Mouse (Mus musculus): ENCODE measurements around the gene Mfrp.

Mfrp gene

DNA sequence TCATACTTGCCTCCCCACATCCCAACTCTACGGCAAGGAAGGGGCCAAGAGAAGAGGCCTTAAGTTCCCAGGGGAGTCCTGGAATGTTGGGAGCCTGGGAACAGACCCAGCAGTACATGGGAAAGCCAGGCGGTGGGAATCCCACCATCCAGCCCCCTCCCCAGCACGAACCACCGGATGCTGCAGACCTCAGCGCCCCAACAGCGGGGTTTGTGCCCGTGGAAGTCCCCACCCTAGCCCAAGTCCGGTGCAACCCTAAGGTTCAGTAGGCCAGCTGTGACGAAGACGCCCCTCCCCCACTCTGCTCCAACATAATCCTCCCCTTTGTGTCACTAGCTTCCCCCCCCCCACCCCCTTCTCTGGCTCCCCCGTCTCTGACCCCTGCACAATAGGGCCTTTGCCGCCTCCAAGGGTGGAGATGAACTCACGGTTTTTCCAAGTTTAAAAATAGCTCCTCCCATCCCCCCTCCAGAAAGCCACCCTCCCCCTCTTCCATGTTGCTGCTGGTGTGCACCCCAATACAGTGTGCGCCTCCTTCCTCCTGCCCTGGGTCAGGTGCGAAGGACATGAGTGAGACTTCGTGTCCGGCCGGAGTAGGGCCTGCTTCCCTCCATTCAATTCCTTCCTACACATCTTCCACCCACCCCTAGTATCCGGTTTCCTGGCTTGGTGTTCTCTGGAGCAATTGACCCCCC is 29.2 kb downstream of the Mfrp start:
- no peak for DNase-seq (ENCODE audit: low read depth)

DNA sequence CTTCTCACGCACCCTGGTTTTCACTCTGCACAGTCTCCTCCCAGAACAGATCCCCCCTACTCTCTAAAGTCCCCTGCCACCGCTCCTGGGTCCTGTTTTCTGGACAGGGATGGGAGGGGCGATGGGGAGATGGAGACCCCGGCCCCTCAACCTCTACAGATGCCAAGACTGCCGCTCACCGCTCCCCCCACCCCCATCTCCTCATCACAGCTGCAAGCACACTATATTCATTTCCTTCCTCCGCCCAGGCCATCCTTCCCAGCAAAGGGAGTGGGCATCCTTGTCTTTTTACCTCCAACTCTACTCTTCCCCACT is 29.7 kb downstream of the Mfrp start:
- no peak for DNase-seq (ENCODE audit: low read depth)

DNA sequence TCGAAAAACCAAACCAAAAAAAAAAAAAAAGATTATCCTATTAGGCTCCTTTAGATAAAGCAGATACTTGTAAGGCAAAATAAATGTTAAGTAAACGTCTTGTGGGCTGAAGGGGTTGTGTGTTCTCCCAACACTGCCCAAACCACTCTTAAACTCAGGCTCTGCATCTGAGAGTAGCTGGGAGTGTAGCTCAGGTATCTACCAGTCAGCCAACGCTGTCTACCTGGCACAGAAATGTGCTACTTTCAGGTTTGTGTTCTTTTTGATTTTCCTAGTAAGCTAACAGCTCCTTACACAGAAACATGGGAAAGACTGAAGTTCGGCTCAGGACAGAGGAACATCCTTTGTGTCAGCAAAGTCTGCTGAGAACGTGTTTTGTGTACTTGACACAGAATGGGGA is 30.7 kb downstream of the Mfrp start:
- no peak for DNase-seq (ENCODE audit: low read depth)

GRCm38 (mm10) chr9:44133287-44133686 is 31.8 kb downstream of the Mfrp start:
- no peak for DNase-seq (ENCODE audit: low read depth)

- DNase-seq (ENCODE audit: low read depth), result no peak
Observed at GRCm38 (mm10) chr9:44134101-44134850, 32.7 kb downstream of the Mfrp start, which contains the start of gene Mcam. TSS of gene Mcam (plus strand) at chr9:44134469.

DNA sequence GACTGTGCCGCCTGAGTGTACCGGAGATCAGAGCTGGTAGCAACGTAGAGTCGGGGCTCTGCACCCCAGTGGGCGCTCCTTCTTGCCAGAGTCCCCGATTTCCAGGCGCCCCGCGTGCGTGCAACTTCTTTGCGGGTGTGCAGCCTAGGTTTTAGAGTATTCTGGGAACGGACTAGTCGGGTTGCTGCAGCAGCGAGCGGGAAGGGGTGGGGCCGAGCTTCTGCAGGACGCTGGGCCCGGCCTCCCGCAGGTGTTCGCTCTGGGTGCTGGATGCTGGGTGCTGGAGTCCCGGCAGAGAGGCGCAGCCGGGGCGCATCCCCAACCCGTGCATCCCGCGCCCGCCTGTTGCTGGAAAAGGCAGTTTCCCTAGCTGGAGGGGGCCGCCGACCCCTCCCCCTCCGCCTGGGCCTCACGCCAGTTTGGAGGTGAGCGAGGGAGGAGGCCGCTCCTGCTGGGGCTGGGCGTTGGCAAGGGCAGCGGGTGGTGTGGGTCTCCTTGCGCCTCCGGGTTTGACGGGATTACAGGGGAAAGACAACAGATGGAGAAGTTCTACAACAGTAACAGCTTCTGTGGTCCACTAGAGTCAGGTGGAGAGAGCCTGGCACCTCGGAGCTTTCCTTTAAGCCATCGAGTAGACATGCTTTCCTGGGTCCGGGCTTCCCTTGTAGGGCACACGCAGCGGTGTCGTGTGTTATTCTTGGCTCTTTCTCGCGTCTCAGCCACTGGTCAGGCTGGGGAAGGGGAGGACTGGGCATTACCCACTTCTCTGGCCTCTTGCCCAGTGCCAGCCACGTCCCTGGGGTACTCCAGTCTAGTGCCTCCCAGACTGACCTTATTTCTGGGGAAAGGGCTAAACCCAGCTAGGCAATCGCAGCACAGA is 33.6 kb downstream of the Mfrp start:
- DNase-seq (ENCODE audit: low read depth), result no peak

DNA sequence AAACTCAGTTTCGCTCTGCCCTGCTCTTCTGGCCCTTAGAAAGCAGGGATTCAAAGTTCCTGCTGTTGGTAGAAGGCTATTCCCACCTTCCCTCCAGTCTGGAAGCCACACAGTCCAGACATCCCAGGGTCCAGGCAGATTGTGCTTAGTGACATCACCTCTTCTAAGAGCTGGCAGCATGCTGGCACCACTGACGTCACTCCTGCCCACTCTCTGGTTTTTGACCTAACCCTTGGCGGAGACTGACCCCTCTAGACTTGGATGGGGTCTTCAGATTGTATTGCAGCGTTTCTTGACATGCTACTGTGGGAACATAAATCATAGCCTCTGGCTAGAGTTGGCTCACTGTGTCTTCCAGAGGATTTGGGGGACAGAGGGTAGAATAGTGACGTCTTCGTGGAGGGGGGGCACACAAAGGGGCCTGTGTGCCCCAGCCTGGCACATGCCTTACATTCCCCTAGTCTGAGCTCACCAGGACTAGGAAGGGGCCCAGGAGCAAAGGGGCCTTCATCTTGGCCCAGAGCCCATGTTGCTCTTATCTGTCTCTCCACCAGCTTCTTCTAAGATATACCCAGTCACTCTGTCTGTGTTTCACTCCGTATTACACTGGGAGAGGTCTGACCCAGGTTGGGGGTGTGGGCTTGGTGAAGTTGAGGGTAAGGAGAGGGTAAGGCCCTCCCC is 34.3 kb downstream of the Mfrp start:
- DNase-seq (ENCODE audit: low read depth), result no peak

GRCm38 (mm10) chr9:44137846-44138245 is 36.3 kb downstream of the Mfrp start:
- DNase-seq (ENCODE audit: low read depth), result no peak

- no peak for DNase-seq (ENCODE audit: low read depth)
Observed at GRCm38 (mm10) chr9:44141951-44142350, 40.4 kb downstream of the Mfrp start.

DNA sequence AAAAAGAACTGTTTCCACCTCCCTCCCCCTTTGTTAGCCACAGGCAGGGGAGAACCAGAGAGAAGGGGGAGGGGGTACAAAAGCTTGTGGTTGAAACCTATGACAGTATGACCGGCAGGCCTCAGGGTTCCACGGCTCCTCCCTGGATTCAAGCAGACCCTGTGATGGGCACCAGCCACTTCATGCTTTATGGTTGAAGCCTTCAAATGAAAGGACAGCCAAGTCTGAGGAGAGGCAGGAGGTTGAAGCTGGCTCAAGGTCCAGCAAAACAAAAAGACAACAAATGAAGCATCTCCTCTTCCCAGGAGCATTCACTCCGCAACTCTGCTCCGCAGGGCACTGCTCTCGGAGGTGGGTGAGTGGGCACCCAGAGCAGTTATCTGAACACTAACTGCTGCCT is 41.9 kb downstream of the Mfrp start:
- DNase-seq (ENCODE audit: low read depth), result no peak

DNA sequence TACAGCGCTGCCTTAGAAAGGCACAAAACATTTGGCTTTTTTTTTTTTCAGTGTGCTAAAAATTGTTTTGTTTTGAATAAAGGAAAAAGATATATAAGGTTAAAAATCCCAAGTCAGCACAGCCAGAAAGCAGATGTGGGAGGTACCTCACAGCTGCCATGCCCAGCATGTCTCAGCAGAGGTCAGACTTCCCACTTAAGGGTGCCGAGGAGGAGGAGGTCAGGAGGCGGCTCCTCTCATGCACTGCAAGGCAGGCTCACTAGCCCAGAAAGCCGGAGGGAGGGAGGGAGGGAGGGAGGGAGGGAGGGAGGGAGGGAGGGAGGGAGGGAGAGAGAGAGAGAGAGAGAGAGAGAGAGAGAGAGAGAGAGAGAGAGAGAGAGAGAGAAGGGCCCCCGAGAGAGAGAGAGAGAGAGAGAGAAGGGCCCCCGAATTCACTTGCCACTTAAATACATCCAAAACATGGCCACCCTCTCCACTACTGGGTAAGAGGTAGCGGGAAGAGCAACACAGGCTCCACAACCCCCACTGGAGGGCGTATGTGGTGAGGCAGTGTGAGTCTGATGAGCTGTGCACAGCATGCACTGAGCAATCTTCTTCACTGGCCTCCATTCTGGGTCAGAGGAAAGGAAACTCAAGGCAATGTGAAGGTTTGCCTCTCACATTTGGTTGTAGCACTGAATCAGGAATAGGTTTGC is 42.6 kb downstream of the Mfrp start:
- no peak for DNase-seq (ENCODE audit: low read depth)

DNA sequence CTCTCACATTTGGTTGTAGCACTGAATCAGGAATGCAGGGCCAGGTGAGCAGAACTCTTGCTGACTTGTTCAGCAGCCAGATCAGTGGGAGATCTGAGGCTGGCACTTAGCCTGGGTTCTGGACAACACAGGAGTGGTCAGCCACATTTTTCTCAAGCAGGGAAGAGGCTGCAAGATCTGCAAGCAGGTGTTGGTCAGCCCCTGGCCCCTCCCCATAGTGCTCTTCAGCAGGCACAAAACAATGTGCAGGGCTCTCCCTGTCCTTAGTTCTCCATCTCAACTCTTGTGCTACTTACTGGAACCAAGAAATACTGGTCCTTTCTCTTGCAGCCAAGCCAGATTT is 43.2 kb downstream of the Mfrp start:
- no peak for DNase-seq (ENCODE audit: low read depth)

- no peak for DNase-seq (ENCODE audit: low read depth)
Observed at GRCm38 (mm10) chr9:44147290-44147689, 45.8 kb downstream of the Mfrp start.
